Mouse (Mus musculus) ES-Bruce4 (cell line): ENCODE measurements around the gene Wdr38. TPM values are rescaled to one million over a fixed set of nuclear protein-coding genes. Genes with fewer than 3 reads are reported as not detected.

Experiments
- H3K27ac ChIP-seq: 2 replicates; pipeline ENCODE4 v1.5.1; 2012; ENCODE audit warnings: low read length, inconsistent platforms; ENCODE audit not compliant: insufficient read depth
- H3K27me3 ChIP-seq: 2 replicates; pipeline ENCODE4 v1.6.1; 2012; ENCODE audit warnings: mild to moderate bottlenecking, low read length, inconsistent platforms; ENCODE audit not compliant: control insufficient read depth, poor library complexity, insufficient read depth, severe bottlenecking
- H3K36me3 ChIP-seq: 2 replicates; pipeline ENCODE4 v1.6.1; 2012; ENCODE audit warnings: inconsistent platforms, mild to moderate bottlenecking, low read length, moderate library complexity; ENCODE audit not compliant: control insufficient read depth, poor library complexity, insufficient read depth, severe bottlenecking
- H3K4me1 ChIP-seq: one replicate; pipeline ENCODE4 v1.8.1; 2011; ENCODE audit warnings: low read length; ENCODE audit not compliant: control insufficient read depth, insufficient read depth
- H3K4me3 ChIP-seq: 2 replicates; pipeline ENCODE4 v1.5.1; 2011; ENCODE audit warnings: low read depth, mild to moderate bottlenecking, low read length
- H3K9ac ChIP-seq: 2 replicates; pipeline ENCODE4 v1.6.1; 2012; ENCODE audit warnings: low read depth, mild to moderate bottlenecking, inconsistent platforms; ENCODE audit not compliant: poor library complexity, severe bottlenecking
- H3K9me3 ChIP-seq: replicated peaks from 2 replicates; pipeline ENCODE4 v1.6.1; 2012; ENCODE audit warnings: mild to moderate bottlenecking, low read length, inconsistent platforms; ENCODE audit not compliant: control insufficient read depth, poor library complexity, insufficient read depth, severe bottlenecking
- CTCF ChIP-seq: IDR thresholded peaks from one replicate; pipeline ENCODE4 v1.8.1; 2011; ENCODE audit warnings: low read depth, low read length
- EP300 ChIP-seq: IDR thresholded peaks from 2 replicates; pipeline ENCODE4 v1.6.1; 2011; ENCODE audit warnings: low read depth, low read length; ENCODE audit not compliant: insufficient read depth
- POLR2A ChIP-seq: IDR thresholded peaks from one replicate; pipeline ENCODE4 v1.8.1; 2011; ENCODE audit warnings: low read length; ENCODE audit not compliant: insufficient read depth
- polyA plus RNA-seq: library from polyadenylated mRNA; stranded (reverse); fragments of >200 nt; gene quantifications from 2 replicates; pipeline ENCODE4 v1.2.4, GENCODE M21; 2011; ENCODE audit warnings: low read depth; ENCODE audit not compliant: missing spikeins, insufficient read depth, insufficient read length

Gene Wdr38
- polyA plus RNA-seq = 0.67 and 1.1 TPM in 2 replicates

- Histone ChIP-seq H3K4me1 (no peaks in the 10 kb centered on the region), H3K27ac (no peak within 1 kb of the TSS; the same call in 1 of the 2 replicates), H3K9ac (peak within 1 kb of the TSS; percentile 2), H3K36me3 (peaks cover 25% of the 10 kb centered on the region), H3K27me3 (no peaks in the 10 kb centered on the region), H3K4me3 (peak within 1 kb of the TSS; percentile 33), H3K9me3 (no peaks in the 10 kb centered on the region)
- TF ChIP-seq POLR2A = no peak
- TF ChIP-seq EP300 = no peak
- TF ChIP-seq CTCF = peak; percentile 89
Measured at GRCm38 (mm10) chr2:38997386-38998374, at the start of gene Wdr38. Wdr38 (plus strand) TSS chr2:38997476.

DNA sequence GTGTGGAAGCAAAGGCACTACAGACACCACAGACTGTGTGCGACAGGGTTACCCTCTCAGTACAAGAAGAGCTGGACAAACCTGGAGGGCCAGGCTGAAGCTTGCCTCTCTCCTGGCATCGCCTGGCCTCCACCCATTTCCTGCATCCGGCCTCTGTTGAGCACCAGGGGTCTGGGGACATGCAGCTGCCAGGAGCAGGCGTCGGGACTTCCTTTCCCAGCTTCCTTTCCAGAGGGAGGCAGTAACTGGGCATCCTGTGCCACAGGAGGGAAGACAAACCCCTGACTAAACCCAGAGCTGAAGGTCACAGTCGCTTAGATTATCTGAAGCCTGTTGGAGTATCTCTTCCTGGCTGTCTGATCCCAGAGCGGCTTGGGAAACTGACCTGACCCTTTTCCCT lies 49.7 kb upstream of the Wdr38 start:
- H3K36me3 ChIP-seq = no peaks in the 10 kb centered on the region
- H3K27me3 ChIP-seq = no peaks in the 10 kb centered on the region
- no peak for TF ChIP-seq EP300
- TF ChIP-seq CTCF = no peak
- no peak for TF ChIP-seq POLR2A
- H3K4me1 ChIP-seq = peaks cover 2% of the 10 kb centered on the region
- H3K9ac ChIP-seq = no peak overlapping the region
- no peak overlapping the region for H3K27ac ChIP-seq
- no peaks in the 10 kb centered on the region for H3K9me3 ChIP-seq
- no peak overlapping the region for H3K4me3 ChIP-seq

DNA sequence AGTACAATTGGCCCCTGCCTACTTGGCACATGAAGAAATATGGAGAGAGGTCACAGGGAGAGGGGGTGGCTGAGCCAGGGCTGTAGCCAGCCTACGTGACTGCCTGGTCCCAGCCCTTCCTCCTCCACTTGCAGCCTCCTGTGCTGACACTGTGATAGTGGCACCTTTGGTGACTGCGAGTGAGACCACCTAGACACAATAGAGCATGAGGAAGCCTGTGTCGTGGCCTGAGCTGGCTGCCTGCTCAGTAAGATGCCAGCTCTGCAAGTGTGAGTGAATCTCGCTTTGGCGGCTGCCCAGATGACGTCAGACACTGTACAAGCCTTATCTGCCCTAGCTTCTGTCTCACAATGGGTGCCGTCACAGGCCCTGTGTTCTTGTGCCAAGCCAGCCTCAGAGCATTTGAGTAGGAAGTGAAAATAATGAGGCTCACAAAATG lies 47.0 kb upstream of the Wdr38 start:
- H3K9ac ChIP-seq = no peak overlapping the region
- no peak for TF ChIP-seq CTCF
- no peak for TF ChIP-seq EP300
- TF ChIP-seq POLR2A = no peak
- no peaks in the 10 kb centered on the region for H3K4me1 ChIP-seq
- no peaks in the 10 kb centered on the region for H3K27me3 ChIP-seq
- no peak overlapping the region for H3K4me3 ChIP-seq
- H3K27ac ChIP-seq = no peak overlapping the region
- H3K9me3 ChIP-seq = no peaks in the 10 kb centered on the region
- H3K36me3 ChIP-seq = no peaks in the 10 kb centered on the region

- no peaks in the 10 kb centered on the region for H3K4me1 ChIP-seq
- H3K27ac ChIP-seq = no peak overlapping the region
- H3K27me3 ChIP-seq = no peaks in the 10 kb centered on the region
- H3K36me3 ChIP-seq = no peaks in the 10 kb centered on the region
- no peaks in the 10 kb centered on the region for H3K9me3 ChIP-seq
- TF ChIP-seq EP300 (no peak), CTCF (no peak), POLR2A (no peak)
- H3K4me3 ChIP-seq = no peak overlapping the region
- H3K9ac ChIP-seq = no peak overlapping the region
Measured at GRCm38 (mm10) chr2:38953152-38953883, 44.0 kb upstream of the Wdr38 start.

DNA sequence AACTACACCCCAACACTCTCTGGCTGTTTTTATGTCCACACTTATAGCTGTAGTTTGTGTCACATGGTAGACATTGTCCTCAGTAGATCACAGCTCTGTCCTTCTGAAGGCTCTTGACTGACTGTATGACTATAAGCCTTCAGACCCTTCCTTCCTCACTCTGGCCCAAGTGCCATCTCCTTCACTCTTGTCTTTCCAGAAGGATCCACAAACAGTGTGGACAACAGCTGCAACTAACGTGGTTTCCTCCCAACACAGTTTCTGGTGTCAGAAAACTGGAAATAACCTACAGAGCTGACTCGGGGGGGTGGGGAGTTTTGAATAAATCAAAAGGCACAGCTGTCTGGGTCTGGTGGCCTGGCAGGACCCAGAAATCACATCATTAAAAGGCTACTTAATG lies 41.2 kb upstream of the Wdr38 start:
- Histone ChIP-seq H3K9me3 (no peaks in the 10 kb centered on the region), H3K4me1 (no peaks in the 10 kb centered on the region), H3K27me3 (no peaks in the 10 kb centered on the region), H3K27ac (no peak overlapping the region), H3K4me3 (no peak overlapping the region), H3K9ac (no peak overlapping the region), H3K36me3 (no peaks in the 10 kb centered on the region)
- no peak for TF ChIP-seq EP300

DNA sequence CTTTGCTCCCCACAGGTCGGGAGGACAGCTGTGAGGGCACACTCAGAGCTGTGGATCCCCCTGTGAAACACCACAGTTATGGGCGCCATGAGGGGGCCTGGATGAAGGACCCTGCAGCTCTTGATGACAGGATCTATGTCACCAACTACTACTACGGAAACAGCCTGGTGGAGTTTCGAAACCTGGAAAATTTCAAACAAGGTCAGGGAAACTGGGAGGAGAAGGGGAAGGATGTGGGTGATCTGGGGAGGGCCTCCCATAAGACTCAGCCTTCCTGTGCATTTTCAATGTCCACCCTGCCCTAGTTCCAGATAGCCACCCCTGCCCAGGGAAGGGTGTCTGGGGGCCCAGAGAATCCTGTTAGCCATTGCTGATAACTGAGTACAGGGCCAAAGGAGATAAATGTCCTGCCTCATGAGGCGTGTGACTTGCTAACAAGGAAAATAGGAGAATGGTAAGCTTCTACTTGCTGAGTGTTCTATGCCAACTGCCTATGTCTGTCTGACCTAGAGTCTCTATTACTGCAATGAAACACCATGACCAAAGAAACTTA lies 39.5 kb upstream of the Wdr38 start:
- Histone ChIP-seq H3K9me3 (no peaks in the 10 kb centered on the region), H3K4me3 (no peak overlapping the region), H3K9ac (no peak overlapping the region), H3K27ac (no peak overlapping the region), H3K4me1 (no peaks in the 10 kb centered on the region), H3K27me3 (no peaks in the 10 kb centered on the region), H3K36me3 (no peaks in the 10 kb centered on the region)
- no peak for TF ChIP-seq CTCF
- TF ChIP-seq POLR2A = no peak
- TF ChIP-seq EP300 = no peak
